In genomic region chr2:147789877-147790276, GRCm38 (mm10) we compare ENCODE assay signal across 14 mouse cellular contexts.
DNase-seq lines count a peak whose midpoint lies in the region; ATAC-seq and TF ChIP-seq lines count a peak whose summit lies in the region.
"Had no signal": no experiment of that assay in that cellular context is flagged by ENCODE, and none has a peak within 500 bp of the region (broad histone marks: within the 10 kb centered on the region; RNA-seq: fewer than 3 reads in every experiment).

No protein-coding gene starts in this region.

- H3K4me1 ChIP-seq in forebrain, embryonic 16.5 days (replicated peaks; ENCODE audit: control insufficient read depth, insufficient read depth, low read length) = no peaks in the 10 kb centered on the region
- H3K4me1 ChIP-seq in forebrain, embryonic 14.5 days (ENCODE audit: control insufficient read depth, insufficient read depth, low read length) = no peaks in the 10 kb centered on the region
- no peaks in the 10 kb centered on the region for H3K4me1 ChIP-seq in lung, embryonic 14.5 days (ENCODE audit: insufficient read depth)
- H3K4me1 ChIP-seq in lung, postnatal 0 days (ENCODE audit: insufficient read depth, low read depth, low read length) = no peaks in the 10 kb centered on the region
- H3K4me1 ChIP-seq in neural tube, embryonic 14.5 days (ENCODE audit: control insufficient read depth, insufficient read depth, low read length) = no peaks in the 10 kb centered on the region
- H3K4me1 ChIP-seq in neural tube, embryonic 15.5 days = no peaks in the 10 kb centered on the region
- H3K4me1 ChIP-seq: limb, embryonic 15.5 days; liver, embryonic 13.5 days had no signal

- peak; percentile 28; the same call in 1 of the 2 replicates for ATAC-seq in forebrain, embryonic 16.5 days
- ATAC-seq in forebrain, embryonic 14.5 days = no peak
- ATAC-seq in lung, embryonic 14.5 days (ENCODE audit: insufficient read depth) = peak; percentile 17; the same call in 1 of the 2 replicates
- no peak for ATAC-seq in lung, postnatal 0 days
- peak; percentile 56; the same call in 1 of the 2 replicates for ATAC-seq in neural tube, embryonic 14.5 days (ENCODE audit: low read depth)
- peak; percentile 55; the same call in 1 of the 2 replicates for ATAC-seq in neural tube, embryonic 15.5 days (ENCODE audit: low FRiP score)

- WGBS in forebrain, embryonic 16.5 days = 82% methylated on average over 1 of the region's 1 CpGs
- 88% methylated on average over 1 of the region's 1 CpGs for WGBS in forebrain, embryonic 14.5 days
- WGBS in lung, embryonic 14.5 days = 67% methylated on average over 1 of the region's 1 CpGs
- 75% methylated on average over 1 of the region's 1 CpGs for WGBS in lung, postnatal 0 days
- 100% methylated on average over 1 of the region's 1 CpGs for WGBS in neural tube, embryonic 14.5 days
- 93% methylated on average over 1 of the region's 1 CpGs for WGBS in neural tube, embryonic 15.5 days

- TF ChIP-seq CTCF in lung, embryonic 14.5 days (IDR thresholded peaks at IDR 0.05; ENCODE audit: low read depth) = no peak
- TF ChIP-seq CTCF in lung, postnatal 0 days (IDR thresholded peaks at IDR 0.05) = no peak

- H3K9ac ChIP-seq in forebrain, embryonic 16.5 days (replicated peaks; ENCODE audit: low read depth, low read length) = no peak overlapping the region
- H3K9ac ChIP-seq in forebrain, embryonic 14.5 days (ENCODE audit: low read length) = no peak overlapping the region
- no peak overlapping the region for H3K9ac ChIP-seq in lung, embryonic 14.5 days
- no peak overlapping the region for H3K9ac ChIP-seq in lung, postnatal 0 days (replicated peaks; ENCODE audit: low read depth)
- H3K9ac ChIP-seq in neural tube, embryonic 14.5 days (replicated peaks; ENCODE audit: low read depth, low read length) = no peak overlapping the region
- no peak overlapping the region for H3K9ac ChIP-seq in neural tube, embryonic 15.5 days (replicated peaks)
- H3K9ac ChIP-seq: hindbrain, embryonic 14.5 days; limb, embryonic 15.5 days; liver, embryonic 13.5 days had no signal

- TF ChIP-seq EP300 in lung, postnatal 0 days (IDR thresholded peaks at IDR 0.05) = no peak

- H3K27me3 ChIP-seq in forebrain, embryonic 16.5 days (replicated peaks; ENCODE audit: control insufficient read depth, insufficient read depth, low read length) = no peaks in the 10 kb centered on the region
- no peaks in the 10 kb centered on the region for H3K27me3 ChIP-seq in forebrain, embryonic 14.5 days (replicated peaks; ENCODE audit: control insufficient read depth, insufficient read depth, low read length)
- H3K27me3 ChIP-seq in lung, embryonic 14.5 days (ENCODE audit: insufficient read depth, low read length) = no peaks in the 10 kb centered on the region
- H3K27me3 ChIP-seq in lung, postnatal 0 days (replicated peaks; ENCODE audit: insufficient read depth, low read length) = no peaks in the 10 kb centered on the region
- no peaks in the 10 kb centered on the region for H3K27me3 ChIP-seq in neural tube, embryonic 14.5 days (ENCODE audit: control insufficient read depth, insufficient read depth, low read length)
- H3K27me3 ChIP-seq in neural tube, embryonic 15.5 days (replicated peaks) = 0 out of 2 replicates have a peak, but pooled peaks cover 2% of the 10 kb centered on the region
- H3K27me3 ChIP-seq: liver, embryonic 13.5 days had no signal

- no peaks in the 10 kb centered on the region for H3K36me3 ChIP-seq in forebrain, embryonic 16.5 days (ENCODE audit: control insufficient read depth, insufficient read depth)
- no peaks in the 10 kb centered on the region for H3K36me3 ChIP-seq in forebrain, embryonic 14.5 days (ENCODE audit: control insufficient read depth, insufficient read depth, low read length)
- H3K36me3 ChIP-seq in lung, embryonic 14.5 days (ENCODE audit: insufficient read depth) = no peaks in the 10 kb centered on the region
- no peaks in the 10 kb centered on the region for H3K36me3 ChIP-seq in lung, postnatal 0 days (ENCODE audit: insufficient read depth, low read length)
- H3K36me3 ChIP-seq in neural tube, embryonic 14.5 days (ENCODE audit: control insufficient read depth, insufficient read depth, low read length) = no peaks in the 10 kb centered on the region
- H3K36me3 ChIP-seq in neural tube, embryonic 15.5 days = no peaks in the 10 kb centered on the region
- H3K36me3 ChIP-seq: limb, embryonic 15.5 days; liver, embryonic 13.5 days had no signal

- H3K4me3 ChIP-seq in forebrain, embryonic 16.5 days (replicated peaks; ENCODE audit: low read length) = no peak overlapping the region
- no peak overlapping the region for H3K4me3 ChIP-seq in forebrain, embryonic 14.5 days (ENCODE audit: low read depth, low read length)
- no peak overlapping the region for H3K4me3 ChIP-seq in lung, embryonic 14.5 days (ENCODE audit: low read depth, low read length)
- no peak overlapping the region for H3K4me3 ChIP-seq in lung, postnatal 0 days (ENCODE audit: low read depth, low read length)
- H3K4me3 ChIP-seq in neural tube, embryonic 14.5 days (ENCODE audit: low read depth, low read length) = no peak overlapping the region
- no peak overlapping the region for H3K4me3 ChIP-seq in neural tube, embryonic 15.5 days (replicated peaks)
- H3K4me3 ChIP-seq: erythroblast, embryonic 14.5 days; layer of hippocampus, adult 2 months; left cerebral cortex, adult 2 months; limb, embryonic 15.5 days; liver, embryonic 13.5 days had no signal

- DNase-seq in forebrain, embryonic 14.5 days (ENCODE audit: low spot score) = no peak
- no peak for DNase-seq in lung, embryonic 14.5 days
- no peak for DNase-seq in lung, postnatal 0 days (ENCODE audit: low spot score)
- DNase-seq: cerebellum, adult 11-12 months; cerebellum, adult 9-11 months; liver, embryonic 13.5 days had no signal

- H3K27ac ChIP-seq in forebrain, embryonic 16.5 days (ENCODE audit: low read length) = no peak overlapping the region
- H3K27ac ChIP-seq in forebrain, embryonic 14.5 days (ENCODE audit: low read depth, low read length) = no peak overlapping the region
- no peak overlapping the region for H3K27ac ChIP-seq in lung, embryonic 14.5 days (ENCODE audit: low read depth)
- H3K27ac ChIP-seq in lung, postnatal 0 days (ENCODE audit: low read length) = no peak overlapping the region
- no peak overlapping the region for H3K27ac ChIP-seq in neural tube, embryonic 14.5 days (ENCODE audit: low read depth, low read length)
- H3K27ac ChIP-seq in neural tube, embryonic 15.5 days (replicated peaks) = no peak overlapping the region
- H3K27ac ChIP-seq: hindbrain, embryonic 14.5 days; layer of hippocampus, adult 2 months; left cerebral cortex, adult 2 months; limb, embryonic 15.5 days; liver, embryonic 13.5 days had no signal

- no peaks in the 10 kb centered on the region for H3K9me3 ChIP-seq in forebrain, embryonic 16.5 days (ENCODE audit: control insufficient read depth, low read length)
- no peaks in the 10 kb centered on the region for H3K9me3 ChIP-seq in forebrain, embryonic 14.5 days (replicated peaks; ENCODE audit: control insufficient read depth, low read length)
- no peaks in the 10 kb centered on the region for H3K9me3 ChIP-seq in lung, embryonic 14.5 days (ENCODE audit: low read depth, low read length)
- no peaks in the 10 kb centered on the region for H3K9me3 ChIP-seq in lung, postnatal 0 days (ENCODE audit: low read length)
- no peaks in the 10 kb centered on the region for H3K9me3 ChIP-seq in neural tube, embryonic 14.5 days (ENCODE audit: control insufficient read depth, low read length)
- H3K9me3 ChIP-seq in neural tube, embryonic 15.5 days (replicated peaks) = no peaks in the 10 kb centered on the region
- H3K9me3 ChIP-seq: limb, embryonic 15.5 days; liver, embryonic 13.5 days had no signal

- H3K4me2 ChIP-seq in forebrain, embryonic 16.5 days (ENCODE audit: low read length) = no peak overlapping the region
- H3K4me2 ChIP-seq in forebrain, embryonic 14.5 days (ENCODE audit: low read length) = no peak overlapping the region
- H3K4me2 ChIP-seq in lung, embryonic 14.5 days = no peak overlapping the region
- H3K4me2 ChIP-seq in lung, postnatal 0 days (replicated peaks; ENCODE audit: low read depth, low read length) = no peak overlapping the region
- H3K4me2 ChIP-seq in neural tube, embryonic 14.5 days (ENCODE audit: low read depth, low read length) = no peak overlapping the region
- H3K4me2 ChIP-seq in neural tube, embryonic 15.5 days = no peak overlapping the region
- H3K4me2 ChIP-seq: hindbrain, embryonic 14.5 days; limb, embryonic 15.5 days; liver, embryonic 13.5 days had no signal

Comparison
In these comparisons a context has a peak if more than half of its experiments do, and no peak if none do; other contexts are left out.
1. ATAC-seq: peak in forebrain, embryonic 16.5 days (single experiment), lung, embryonic 14.5 days (single experiment), neural tube, embryonic 14.5 days (single experiment) and neural tube, embryonic 15.5 days (single experiment); none in forebrain, embryonic 14.5 days (single experiment) and lung, postnatal 0 days (single experiment).